Mouse (Mus musculus): Measurements from ENCODE around the gene Satb1.
A peak's percentile ranks its signal among the peaks of the same experiment; 100 is the strongest.

Satb1 gene

DNA sequence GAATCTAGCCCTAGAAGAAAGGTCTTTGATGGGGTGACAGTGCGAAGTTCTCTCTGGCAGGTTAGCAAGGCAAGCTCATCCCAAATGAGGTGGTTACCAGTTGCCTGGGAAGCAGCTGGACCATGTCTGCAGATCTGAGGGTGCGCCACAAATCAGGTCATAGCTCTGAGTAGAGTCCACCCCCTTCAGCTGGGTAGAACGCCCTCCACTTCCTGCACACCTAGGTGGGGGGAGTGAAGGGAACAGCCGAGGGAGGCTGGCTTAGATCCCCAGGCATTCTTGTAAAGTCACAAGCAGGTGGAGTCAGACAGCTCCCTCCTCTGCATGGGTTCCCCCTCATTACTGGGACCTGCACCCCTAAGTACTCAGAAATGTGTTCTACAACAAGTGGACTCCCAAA, 6.6 kb downstream of the Satb1 start:
- no peak for DNase-seq (ENCODE audit: low read depth, low spot score)

GRCm38 (mm10) chr17:51814301-51814700, 18.8 kb downstream of the Satb1 start:
- no peak for DNase-seq (ENCODE audit: low read depth, low spot score)

- no peak for DNase-seq (ENCODE audit: low read depth, low spot score)
Measured at GRCm38 (mm10) chr17:51813784-51814120, 19.3 kb downstream of the Satb1 start.

DNA sequence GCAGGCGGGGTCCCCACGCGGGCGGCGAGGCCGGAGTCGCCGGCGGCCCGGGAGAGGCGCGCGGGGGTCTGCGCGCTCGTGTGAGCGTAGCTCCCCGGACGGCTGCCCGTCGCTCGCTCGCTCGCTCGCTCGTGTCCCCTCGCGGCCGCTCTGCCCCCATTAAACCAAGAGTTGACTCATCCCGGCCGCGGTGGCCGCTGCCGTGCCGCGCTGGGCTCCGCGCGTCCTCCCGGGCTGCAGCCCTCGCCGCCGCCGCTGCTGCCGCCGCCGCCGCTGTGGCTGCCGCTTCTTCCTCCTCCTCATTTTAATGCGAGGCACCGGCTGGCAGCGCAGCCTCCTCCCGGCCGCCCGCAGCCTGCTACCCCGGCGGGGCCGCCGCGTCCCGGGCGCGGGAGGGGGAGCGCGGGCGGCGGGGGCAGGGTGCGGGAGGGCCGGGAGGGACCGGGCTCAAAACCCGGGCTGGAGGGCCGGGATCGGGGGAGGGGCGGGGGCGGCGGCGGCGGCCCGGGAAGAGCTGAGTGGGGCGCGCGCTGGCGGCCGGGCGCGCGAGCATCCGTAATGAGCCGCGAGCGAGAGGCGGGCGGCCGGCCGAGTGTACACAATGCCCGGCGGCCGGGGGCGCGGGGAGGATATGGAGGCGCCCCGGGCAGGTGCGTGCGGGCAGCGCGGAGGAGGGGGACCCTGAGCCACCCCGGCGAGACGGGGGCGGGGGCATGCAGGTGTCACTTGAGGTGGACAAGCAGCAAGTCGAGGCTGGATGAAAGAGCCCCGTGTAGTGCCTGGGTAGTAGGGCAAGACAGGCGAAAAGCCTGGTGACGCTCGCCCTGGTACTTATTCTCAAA, 19.9 kb downstream of the Satb1 start:
- DNase-seq (ENCODE audit: low read depth, low spot score): no peak

DNA sequence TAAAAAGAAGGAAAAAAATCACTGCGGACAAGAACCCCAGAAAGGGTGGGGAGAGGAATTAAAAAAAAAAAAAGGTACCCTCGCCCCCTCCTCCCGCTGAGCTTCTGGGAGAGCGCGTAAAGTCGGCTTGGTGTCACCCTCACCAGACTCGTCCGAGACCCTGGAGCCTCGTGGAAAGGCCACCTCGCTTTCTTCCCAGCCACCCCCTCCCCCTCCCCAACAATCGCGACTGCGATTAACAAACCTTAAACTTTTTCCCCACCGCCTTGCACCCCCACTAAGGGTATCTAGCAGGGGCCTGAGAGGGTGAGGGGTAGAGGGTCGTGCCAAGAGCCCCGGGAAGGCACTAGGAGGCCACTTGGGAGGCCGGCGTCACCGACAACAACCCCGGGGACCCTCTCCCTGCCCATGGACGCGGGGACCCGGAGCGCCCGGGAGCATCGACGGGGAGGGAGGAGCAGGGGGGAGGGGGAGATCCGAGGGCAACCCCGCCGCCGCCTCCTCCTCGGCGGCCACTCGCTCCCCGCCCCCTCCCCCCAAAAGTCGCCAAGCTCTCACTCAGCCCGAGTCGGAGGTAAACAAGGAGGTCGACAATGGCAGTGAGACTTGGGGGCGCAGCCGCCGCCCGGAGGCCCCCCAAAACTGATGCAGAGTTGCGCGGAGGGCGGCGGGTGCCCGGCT, 20.7 kb downstream of the Satb1 start:
- no peak for DNase-seq (ENCODE audit: low read depth, low spot score)

DNA sequence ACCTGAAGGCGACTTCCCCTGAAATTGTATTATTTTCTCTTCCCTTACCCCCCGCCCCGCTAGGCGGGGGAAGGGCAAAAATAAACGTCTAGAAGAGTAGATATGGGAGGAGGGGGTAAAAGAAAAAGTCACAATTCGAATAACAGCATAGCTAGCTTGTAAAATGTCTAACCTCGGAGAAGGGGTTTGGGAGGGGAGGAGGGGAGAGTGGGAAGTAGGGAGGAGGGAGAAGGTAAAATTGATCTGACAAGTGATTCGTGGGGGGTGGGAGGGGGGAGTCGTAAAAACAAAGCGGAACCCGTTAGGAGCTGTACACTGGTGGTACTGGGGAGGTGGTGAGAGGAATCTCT, 21.2 kb downstream of the Satb1 start:
- DNase-seq (ENCODE audit: low read depth, low spot score): no peak

DNA sequence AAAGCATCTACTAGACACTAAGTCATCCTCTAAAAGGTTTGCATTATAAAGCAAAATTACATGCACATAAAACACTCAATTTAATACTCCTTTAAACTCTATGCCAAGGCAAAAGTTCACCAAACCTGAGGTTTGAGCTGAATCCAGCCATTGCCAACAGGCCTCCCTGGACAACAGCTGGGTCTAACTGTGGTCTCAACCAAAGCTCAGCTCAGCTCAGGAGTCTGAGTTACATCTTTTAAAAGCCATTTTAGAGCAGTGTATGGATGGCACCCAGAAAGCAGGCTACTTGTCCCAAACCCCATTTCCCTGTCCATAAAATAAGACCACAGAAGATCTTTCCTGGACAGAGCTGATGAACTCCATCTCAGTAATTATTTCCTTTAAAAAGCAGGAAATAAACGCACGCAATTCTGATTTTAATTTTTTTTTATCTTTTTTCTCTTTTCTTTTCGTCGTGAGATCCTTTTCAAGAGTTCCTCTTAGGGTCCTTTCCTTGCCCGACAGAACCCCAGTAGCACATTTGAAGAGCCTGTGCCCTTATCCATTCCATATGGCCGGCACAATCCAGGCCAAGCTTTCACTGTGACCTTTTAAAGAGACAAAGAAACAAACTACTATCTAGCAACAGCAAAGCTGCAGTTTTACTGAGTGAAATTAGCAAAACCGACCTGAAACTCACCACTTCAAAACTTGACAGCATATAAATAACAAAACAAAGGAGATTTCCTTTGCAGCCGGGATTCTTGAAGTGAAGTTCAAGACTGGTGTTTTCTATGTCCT, 21.8 kb downstream of the Satb1 start:
- no peak for DNase-seq (ENCODE audit: low read depth, low spot score)

- no peak for DNase-seq (ENCODE audit: low read depth, low spot score)
Measured at GRCm38 (mm10) chr17:51807429-51807828, 25.7 kb downstream of the Satb1 start.

DNA sequence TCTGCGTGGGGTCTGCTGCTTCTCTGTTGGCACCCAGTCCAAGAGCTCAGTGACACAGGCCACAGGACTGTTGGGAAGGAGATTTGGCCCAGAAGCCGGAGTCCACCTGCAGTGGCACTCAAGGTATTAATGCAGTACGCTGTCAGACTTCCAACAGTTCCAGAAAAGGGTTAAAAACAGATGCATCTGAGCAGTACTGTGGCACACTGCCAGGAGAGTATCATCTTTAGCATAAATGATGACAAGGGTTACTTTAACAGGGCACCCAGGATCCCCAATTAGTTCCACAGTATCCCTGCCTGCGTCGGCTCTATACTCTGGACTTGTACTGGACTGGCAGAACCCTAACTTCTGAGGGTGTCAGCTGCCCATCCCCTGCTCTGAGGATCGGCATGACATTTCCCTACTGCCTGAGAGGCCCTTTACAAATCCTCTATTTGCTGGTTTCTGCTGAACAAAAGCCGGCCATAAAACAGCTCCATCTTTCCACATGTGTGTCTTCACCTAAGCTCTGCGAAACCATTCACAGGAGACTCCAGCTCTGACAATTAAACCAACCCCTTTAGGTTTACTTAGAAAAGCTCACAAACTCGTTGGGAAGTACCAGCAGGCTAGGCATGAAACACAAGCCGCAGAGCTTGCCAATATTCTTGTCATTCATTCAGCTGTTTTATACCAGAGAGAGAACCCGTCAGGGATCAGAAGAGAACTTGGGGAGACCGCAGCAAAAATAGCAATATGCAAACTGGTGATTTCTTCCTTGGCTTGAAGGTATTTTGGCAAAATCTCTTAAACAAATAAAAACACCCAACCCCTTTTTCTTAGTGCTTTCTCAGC, 26.7 kb downstream of the Satb1 start:
- no peak for DNase-seq (ENCODE audit: low read depth, low spot score)

- DNase-seq (ENCODE audit: low read depth, low spot score): no peak
Measured at GRCm38 (mm10) chr17:51800208-51800607, 32.9 kb downstream of the Satb1 start.

GRCm38 (mm10) chr17:51796459-51796858, 36.6 kb downstream of the Satb1 start:
- no peak for DNase-seq (ENCODE audit: low read depth, low spot score)

- DNase-seq (ENCODE audit: low read depth, low spot score): no peak
Measured at GRCm38 (mm10) chr17:51791226-51791625, 41.9 kb downstream of the Satb1 start.

DNA sequence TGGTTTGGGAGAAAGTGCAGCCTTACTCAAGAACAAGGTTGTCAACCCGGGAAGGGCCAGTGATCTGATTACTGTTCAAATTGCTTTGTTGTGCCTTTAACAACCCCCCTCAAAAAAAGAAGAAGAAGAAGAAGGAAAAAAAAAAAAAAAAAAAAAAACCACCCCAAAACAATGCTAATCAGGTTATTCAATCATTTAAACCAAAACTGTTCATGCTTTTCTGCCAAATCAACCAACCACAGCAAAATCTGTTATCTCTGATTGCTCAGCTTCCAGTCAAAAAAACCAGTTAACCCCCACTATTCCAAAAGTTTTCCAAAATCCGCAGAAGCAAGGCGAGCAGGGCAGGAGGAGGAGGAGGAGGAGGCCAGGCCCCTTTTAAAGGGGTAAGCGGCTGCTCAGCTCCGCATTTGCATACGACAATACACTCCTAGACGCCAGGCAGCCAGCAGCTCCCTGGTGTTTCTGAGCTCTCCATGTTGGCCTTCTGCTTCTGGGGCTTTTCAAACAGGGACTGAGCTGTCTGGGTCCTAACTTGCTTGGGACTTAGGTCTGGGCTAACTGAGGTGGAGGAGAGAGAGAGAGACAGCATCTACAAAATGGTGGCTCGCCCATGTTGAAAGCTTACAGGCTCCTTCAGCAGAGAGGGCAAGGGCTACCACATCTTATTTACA, 42.6 kb downstream of the Satb1 start:
- no peak for DNase-seq (ENCODE audit: low read depth, low spot score)

DNA sequence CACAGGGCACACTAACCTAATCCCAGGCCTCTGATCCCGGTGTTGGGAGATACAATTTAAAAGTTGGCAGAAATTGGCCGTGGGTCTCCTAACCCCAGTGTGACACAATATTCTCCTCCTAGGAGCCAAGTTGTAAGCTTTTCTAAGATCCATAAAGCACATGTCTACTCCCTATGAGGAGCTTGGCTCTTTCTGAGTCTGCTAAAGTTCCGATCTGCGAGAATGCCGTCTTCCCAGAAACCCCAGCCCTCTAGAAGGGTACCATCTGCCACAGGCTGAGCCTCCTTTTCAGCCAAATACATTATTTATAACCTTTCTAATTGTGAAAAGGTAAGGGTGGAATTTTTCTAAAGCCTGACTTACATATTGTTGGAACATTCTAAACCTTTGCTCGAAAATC, 43.3 kb downstream of the Satb1 start:
- DNase-seq (ENCODE audit: low read depth, low spot score): no peak

- no peak for DNase-seq (ENCODE audit: low read depth, low spot score)
Measured at GRCm38 (mm10) chr17:51789098-51789497, 44.0 kb downstream of the Satb1 start.

DNA sequence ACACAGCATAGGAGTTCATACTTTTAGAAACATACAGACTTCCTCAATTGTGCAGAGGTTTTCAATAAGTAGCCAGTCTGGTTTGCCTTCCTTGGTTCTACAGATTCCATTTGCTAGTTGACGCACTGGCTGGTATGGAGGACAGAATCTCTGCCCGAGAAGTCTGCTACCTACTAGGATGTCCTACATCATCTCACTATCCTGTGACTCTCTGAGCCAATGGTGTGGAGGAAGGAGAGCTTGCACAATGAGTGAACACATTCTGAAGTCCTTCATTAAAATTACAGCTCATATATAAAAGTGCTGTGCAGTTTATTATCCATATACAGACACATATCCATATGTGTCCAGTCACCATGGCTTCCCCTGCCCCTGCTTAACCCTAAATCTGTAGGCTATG, 45.1 kb downstream of the Satb1 start:
- no peak for DNase-seq (ENCODE audit: low read depth, low spot score)

- no peak for DNase-seq (ENCODE audit: low read depth, low spot score)
Measured at GRCm38 (mm10) chr17:51786050-51786449, 47.0 kb downstream of the Satb1 start.

DNA sequence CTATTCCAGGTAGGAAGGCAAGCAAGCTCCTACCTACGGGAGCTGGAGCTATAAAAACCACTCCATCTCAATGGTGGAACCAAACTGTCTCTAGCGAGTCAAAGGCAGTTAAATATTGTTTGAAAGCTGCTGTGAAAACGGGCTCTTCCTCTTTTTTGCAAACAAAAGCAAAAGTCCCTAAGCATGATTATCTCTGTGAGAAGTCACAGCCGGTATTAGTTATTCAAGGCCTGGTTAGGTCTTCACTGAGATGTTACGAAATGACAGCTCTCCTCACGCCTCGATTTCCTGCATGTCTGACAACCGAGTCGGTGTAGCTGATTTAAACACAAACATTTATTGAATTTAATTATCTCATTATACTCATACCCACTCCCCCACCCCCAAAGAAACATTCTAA, 48.2 kb downstream of the Satb1 start:
- peak; percentile 14 for DNase-seq (ENCODE audit: low read depth, low spot score)

- DNase-seq (ENCODE audit: low read depth, low spot score): no peak
Measured at GRCm38 (mm10) chr17:51783591-51784279, 49.4 kb downstream of the Satb1 start.

DNA sequence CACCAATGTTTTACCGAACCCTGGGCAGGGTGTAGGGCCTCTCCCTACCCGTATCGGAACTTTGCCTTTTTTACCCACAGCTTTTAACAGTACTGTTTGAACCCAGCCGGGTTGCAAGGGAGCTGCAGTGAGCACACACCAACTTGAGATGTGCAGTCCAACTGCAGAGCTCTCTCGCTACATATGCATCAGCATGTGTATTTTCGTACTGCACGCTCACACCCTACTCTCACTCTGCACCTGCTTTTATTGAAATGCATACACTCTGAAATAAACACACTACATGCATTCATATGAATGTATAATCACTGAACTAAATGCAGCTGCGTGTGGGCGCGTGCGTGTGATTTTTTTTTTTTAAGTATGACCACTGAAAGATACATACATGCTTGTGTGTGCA, 53.1 kb downstream of the Satb1 start:
- no peak for DNase-seq (ENCODE audit: low read depth, low spot score)

DNA sequence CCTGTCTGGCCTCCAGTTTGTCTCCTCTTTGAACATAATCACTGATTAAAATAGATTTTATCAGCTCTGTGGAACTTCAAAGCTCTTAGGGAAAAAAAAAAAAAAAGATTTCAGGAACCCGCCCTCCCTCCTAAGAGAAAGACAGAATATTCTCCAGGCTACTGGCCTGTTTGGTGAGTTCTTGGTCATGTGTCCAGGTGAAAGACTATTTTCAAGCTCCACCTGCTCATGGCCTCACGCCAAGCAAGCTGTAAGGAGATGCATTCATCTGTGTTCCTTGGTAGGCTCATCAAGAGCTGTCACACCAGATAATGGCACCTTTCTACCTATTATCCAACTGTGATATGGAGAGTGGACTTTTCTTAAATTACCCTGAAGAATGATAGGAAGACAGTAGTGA, 54.1 kb downstream of the Satb1 start:
- DNase-seq (ENCODE audit: low read depth, low spot score): no peak
